Mouse (Mus musculus): ENCODE results near the gene Prep. TPM values are rescaled to one million over a fixed set of nuclear protein-coding genes. Genes with fewer than 3 reads are reported as not detected.

The Prep gene
- 1 to 10 TPM; 6.0 to 6.9 TPM for total RNA-seq (2021)
- long read RNA-seq, experiment 1, full-length matches to known transcripts = 29 of 33 reads
- long read RNA-seq, experiment 1, partial matches to known transcripts = 2 of 33 reads
- long read RNA-seq, experiment 1, other reads (novel, unspliced or antisense) = 2 of 33 reads
- long read RNA-seq, experiment 2, full-length matches to known transcripts = 24 of 28 reads
- long read RNA-seq, experiment 2, partial matches to known transcripts = 3 of 28 reads
- long read RNA-seq, experiment 2, other reads (novel, unspliced or antisense) = 1 of 28 reads

DNA sequence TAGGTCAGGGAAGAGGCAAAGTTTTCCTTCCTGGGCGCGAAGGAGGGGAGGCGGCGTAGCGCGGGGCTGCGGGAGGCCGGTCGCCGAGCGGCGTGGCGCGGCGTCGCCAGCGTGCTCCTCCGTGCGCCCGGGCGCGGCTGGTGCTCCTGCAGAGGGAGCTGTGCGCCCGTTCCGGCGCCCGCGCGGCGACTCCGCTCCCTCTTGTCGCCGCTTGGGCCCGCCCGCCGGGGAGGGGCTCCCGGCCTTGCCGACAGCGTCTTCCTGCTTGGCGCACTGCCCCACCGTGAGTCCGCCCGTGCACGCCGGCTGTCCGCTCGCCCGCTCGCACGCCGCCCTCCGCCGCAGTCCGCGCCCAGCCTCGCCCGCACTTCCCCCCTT lies at the start of gene Prep:
Gene Prep (plus strand): TSS at position 273 of the 378 bp plus-strand sequence.
- DNase-seq (ENCODE audit: low spot score) = peak; percentile 94

DNA sequence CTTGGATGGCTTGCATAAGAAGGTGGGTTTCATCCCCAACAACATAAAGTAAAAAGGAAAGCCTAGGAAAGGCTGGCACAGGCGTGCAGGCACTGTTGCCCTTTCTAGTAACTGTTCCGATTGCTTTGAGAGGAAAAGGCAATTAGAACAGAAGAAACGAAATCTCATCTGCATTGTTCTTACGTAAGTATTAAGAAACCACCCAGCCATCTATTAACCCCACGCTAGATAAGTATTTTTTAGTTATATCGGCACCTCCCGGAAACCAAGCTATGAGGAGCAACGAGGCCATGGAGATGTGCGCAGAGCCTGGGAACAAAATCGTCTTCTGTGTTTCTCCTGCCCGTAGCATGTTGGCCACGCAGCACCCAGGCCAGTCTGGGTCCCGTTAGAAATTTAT lies 49.7 kb upstream of the Prep start:
- DNase-seq (ENCODE audit: low spot score) = no peak

DNA sequence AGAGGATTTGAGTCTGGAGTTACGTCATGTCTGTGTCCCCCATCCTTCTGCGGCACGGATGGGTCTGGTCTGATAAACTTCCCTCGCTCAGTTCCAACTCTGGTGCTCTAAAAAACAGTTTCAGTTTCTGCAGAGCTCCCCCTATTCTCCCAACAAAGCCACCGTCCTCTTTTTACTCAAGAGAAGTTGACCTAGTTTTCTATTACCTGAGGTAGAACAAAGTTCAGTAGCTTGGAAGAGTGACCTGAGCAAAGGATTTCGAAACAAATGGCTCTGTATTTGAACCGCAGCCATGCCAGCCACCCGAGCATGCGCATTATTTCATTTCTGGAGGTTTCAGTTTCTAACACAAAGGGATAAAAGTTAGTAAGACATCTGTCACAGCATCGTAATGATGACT lies 49.2 kb upstream of the Prep start:
- no peak for DNase-seq (ENCODE audit: low spot score)

DNA sequence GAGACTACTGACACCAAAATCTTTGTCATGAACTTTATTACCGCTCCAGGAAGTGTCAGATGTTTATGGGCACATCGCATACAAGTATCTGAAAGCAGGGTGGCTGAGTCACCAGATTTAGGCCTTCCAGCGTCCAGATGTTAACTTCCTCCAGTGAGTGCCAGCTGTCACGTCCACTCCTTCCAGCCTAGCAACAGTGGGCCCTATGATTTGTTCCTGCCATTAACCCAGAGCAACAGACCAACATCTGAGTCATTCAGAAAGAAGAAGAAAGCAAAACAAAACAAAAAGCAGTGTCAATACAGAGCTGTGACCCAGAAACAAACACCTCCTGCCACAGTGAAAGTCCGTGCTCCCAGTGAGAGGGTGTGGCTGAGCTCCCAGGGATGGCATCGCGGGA lies 47.6 kb upstream of the Prep start:
- DNase-seq (ENCODE audit: low spot score) = no peak

DNA sequence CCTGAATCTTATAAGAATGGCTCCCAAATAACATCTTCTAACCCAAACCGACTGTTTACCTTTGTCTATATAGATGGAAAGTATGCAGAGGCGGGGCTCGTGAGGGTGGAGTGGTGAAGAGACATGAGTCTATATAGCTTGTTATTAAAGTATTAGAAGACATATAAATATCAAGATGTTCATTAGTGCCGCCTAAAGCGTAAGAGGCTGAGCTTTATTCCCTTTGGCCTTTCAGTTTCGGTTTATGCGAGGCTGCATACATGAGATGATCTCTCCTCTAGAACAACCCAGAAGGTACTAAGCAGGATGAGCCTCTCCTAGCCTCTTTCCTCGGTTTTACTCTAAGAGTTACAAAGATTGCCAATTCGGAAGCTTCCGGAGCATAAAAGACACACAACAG lies 47.2 kb upstream of the Prep start:
- DNase-seq (ENCODE audit: low spot score) = no peak

DNA sequence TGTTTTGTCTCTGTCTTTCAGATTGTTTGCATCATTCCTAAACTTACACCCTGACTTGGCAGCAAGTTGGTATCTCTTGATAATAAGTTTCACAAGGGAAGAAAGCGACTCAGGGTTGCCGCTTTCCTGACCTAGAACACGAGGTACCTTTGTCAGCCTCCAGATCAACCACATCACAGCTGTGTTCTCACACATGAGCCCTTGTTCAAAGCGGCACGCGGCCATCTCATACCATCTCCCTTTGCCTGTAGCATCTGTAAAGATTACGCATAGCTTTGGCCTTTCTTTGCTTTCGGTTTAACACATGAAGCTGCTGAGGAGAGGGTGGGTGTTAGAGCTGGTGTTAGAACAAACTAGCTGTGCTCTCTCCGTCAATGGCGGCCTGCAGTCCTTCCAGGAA lies 46.7 kb upstream of the Prep start:
- DNase-seq (ENCODE audit: low spot score) = no peak

DNA sequence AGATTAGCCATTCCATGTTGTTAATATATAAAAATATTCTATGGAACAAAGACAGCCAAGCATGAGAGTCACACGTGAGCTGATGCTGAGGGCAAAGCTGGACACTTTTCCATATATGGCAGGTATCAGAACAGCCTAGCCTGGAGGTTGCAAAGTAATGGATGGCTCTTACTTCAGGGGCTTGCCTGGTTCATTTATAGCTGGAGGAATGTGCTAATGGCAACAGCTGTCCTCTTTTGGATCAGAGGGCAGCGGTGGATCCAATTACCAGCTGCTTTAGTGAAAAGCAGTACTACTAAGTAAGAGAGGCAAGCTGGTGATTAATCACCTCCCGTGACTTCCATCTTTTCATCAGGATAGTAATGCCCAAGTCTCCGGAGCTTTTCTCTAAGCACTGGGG lies 41.8 kb upstream of the Prep start:
- no peak for DNase-seq (ENCODE audit: low spot score)

DNA sequence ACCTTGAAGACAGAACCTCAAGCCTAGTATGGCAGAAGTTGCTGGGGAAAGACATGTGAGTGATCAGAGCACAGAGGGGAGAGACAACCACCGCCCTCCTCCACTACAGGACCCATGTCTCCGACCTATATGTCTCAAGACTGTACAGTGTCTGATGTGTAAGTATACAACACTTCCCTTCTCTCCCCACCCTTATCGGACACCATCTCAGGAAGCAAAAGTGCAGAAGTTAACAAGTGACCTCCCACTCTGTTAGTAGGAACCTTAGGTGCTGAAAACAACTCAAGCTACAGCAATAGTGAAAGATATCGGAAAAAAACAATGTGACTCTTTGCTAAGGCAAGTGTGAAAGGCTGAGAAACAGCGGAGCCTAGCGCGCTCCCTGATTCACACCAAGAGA lies 40.1 kb upstream of the Prep start:
- DNase-seq (ENCODE audit: low spot score) = no peak

DNA sequence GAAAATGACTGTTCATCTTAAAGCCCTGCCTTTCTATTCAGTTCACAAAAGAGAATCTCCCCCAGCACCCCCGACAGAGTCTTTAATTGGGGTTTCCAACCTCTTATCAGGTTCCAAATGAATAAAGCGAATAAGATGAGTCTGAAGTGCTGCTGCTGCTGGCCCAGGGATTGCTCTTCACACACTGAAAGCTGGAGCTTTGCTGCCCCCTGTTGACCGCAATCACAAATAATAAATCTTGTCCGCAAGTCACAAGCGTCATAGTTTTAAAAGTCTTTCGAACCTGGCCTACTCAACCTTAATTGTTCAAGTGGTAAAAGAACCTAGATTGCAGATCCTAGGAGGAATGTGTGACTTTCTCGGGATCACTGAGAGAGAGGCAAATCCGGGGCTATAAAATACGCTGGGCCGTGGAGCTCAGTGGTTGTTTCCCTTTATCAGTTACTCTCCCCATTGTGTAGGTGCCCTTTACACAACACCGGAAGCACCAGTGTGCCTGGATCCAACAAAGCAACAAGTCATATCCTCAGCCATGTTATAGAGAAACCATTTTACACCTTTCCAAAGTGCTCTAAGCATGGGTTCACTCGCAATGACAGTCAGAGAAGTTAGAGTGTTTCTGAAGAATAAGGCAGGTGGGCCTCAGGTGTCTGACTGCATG lies 21.6 kb upstream of the Prep start:
- DNase-seq (ENCODE audit: low spot score) = peak; percentile 70

DNA sequence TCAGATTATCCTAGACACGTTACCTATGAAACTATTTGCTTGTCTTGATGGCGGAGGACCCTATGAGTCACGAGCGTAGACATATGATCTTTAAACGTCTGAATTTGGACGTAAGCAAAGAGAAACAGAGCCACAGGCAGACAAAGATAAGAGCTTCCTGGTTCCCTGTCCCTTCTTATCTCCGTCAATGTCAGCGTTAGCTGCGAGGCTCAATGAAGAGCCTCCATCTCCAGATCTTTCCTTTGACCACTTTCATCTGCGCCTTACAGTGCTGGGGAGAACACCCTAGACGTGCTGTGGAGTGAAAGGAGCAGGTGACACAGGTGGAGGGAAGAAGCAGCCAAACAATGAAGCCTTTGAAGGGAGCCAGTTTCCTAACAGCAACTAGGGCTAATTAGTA lies 18.8 kb upstream of the Prep start:
- no peak for DNase-seq (ENCODE audit: low spot score)

DNA sequence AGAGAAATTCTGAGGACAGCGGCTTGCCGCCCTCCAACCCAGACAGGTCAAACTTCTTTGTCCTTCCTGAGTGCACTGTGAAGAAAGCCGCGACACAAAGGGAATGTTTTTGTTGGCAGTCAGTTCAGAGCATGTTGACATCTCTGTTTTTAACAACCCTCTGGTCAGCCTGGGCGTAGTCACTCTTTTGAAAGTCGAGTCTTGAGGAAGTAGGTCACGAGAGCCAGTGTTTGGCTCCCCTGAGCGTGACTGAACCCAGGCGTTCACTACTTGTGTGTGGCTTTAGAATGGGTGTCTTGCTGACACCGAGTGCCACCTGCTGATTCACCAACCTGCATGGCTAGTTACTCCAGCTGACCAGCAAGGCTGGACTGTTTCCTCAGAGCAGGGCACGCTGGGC lies 18.4 kb upstream of the Prep start:
- DNase-seq (ENCODE audit: low spot score) = peak; percentile 16

DNA sequence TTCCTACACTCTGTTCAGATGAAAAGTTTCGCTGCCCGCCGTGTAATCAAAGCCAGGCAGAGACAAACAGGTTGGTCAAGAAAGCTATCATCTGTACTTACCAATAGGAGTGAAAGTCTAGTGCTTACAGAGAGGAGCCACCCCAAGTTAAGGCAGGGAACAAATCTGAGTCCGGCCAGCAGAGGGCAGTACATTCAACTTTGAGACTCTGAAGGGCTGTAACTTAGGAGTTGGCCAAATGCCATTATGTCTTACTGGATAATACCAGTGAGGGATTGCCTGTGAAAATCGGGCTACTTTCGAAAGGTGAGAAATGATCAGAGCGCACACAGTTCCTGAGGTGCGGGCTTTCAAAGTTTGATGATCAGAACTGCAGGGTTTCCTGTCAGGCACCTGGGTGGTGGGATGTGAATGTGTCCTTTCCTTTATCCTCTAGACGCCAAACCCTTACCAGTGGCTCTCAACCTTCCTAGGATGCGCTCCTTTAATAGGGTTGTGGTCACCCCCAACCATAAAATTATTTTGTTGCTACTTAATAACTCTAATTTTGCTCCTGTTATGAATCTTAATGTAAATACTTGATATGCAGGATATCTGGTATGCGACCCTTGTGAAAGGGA lies 15.8 kb upstream of the Prep start:
- peak; percentile 75 for DNase-seq (ENCODE audit: low spot score)

DNA sequence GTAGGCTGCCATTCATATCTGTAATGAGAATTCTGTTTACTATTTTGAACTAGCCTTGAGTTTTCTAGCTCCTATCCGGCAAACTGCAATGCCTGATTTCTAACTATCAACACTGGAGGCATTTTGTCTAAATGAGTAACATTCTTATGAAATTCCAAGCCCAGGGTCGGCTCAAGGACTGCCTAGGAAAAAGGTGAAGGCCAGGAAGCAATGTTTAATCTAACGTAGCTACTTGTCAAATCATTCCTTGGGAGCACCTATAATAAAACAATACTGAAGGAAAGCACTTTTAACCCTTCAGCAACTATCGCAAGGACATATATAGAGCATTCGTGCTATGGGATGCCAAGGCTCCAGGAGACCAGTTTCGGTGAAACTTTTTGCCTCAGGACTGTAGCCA lies 8.6 kb upstream of the Prep start:
- no peak for DNase-seq (ENCODE audit: low spot score)

DNA sequence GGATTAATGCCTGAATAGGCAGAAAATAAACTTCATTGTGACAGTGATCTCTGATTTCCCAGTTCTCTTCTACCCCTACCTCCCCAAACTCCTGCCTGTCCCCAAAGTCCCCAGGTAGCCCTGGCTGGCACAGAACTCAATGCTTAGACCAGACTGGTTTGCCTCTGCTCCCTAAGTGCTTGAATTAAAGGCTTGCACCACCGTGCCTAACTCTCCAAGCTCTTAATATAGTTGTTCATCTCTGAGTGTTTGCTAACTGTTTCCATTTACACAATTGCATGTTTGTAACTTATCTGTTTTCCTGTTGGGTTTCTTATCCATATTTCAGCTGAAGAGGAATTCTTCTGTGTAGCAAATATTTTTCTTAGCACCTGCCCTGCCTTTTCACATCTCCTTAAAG lies 6.2 kb upstream of the Prep start:
- no peak for DNase-seq (ENCODE audit: low spot score)

DNA sequence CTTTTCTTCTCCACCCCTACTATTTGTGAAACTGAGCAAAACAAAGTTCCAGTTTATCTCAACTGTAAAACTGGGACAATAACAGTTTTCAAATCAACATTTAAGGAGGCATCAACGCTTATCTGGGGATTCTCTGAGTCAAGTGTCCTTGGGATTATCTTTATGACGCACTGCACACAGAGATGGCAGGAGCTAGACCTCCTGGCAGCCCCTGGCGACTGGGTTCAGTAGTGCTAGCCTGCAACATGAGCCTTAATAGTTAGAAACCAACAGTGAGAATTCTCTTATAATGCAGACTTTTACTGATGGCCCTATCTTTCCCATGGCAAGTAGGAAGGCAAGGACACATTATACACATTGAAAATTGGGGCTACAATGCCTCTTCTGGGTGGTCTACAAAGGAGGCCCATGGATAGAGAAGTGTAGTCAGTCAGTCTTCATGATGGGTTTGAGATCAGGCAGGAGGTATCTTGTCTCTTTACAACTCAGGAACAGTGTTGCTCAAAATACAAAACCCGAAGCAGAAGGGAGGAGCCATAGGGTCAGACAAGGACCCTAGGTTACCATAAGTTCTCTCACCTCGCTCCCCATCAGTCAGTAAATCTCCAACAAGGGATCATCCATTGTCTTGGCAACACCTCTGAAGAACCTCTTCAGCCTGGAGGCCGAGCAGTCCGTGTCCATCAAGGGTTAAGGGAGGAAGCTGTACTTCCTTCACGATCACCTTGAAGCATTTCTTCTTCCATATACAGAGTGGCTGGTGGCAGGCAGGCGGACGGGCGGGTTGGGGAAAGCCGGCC lies 672 bp upstream of the Prep start:
- no peak for DNase-seq (ENCODE audit: low spot score)

DNA sequence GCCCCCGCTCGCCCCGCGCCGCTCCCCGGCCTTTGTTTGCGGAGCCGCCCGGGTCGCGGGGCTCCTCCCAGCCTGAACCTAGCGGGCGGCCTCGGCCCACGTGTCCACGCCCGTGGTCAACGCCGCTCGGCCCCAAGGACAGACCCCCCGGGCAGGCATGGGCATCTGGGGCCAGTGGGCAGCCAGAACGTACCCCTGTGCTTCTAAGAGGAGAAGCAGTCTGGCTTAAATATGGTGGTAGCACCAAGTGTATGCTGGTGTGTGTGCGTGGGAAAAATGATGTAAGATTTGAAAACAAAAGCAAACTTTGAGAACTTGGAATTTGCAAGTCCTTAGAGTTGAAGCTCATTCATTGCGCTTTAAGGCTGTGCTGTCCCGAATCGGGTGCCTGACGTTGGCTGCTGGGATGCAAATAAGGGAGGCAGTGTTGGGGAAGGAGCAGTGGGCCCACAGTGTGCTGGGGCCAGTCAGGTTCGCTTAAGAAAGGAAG lies 478 bp downstream of the Prep start:
- DNase-seq (ENCODE audit: low spot score) = no peak

DNA sequence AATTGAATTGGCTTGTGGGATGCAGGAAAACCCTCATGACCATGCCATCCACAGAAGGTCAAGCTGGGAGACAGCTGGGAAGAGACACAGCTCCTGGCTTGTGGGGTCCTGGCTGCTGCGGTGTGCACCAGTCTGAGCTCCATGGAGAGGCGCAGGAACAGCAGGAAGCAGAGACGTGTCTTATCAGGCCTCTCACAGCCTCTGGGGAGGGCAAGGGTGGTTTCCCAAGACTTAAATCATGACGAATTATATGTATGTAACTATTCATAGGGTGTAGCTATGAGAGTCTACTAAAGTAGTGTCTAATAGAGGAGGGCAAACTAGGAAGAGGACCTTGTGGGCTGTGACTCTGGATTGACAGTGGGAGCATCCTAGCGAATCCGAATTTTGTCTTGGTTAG lies 2.6 kb downstream of the Prep start:
- no peak for DNase-seq (ENCODE audit: low spot score)

DNA sequence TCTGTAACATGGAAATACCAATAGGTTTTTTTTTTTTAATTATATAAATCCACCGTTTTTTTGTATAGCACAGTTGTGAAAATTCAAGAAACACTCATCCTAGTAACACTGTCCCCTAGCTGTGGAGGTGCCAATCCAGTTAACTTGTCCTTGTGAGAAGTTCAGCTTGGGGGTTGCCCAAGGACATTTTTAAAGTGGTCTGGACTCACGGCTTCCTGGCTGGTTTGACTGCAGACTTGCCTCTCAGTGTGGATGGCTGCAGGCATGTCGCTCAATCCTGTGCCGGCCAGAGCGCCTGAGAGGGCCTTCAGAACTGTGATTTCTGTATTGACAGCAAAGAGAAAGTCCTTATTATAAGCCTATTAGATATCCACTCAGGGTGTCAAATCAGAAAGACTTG lies 3.4 kb downstream of the Prep start:
- no peak for DNase-seq (ENCODE audit: low spot score)

DNA sequence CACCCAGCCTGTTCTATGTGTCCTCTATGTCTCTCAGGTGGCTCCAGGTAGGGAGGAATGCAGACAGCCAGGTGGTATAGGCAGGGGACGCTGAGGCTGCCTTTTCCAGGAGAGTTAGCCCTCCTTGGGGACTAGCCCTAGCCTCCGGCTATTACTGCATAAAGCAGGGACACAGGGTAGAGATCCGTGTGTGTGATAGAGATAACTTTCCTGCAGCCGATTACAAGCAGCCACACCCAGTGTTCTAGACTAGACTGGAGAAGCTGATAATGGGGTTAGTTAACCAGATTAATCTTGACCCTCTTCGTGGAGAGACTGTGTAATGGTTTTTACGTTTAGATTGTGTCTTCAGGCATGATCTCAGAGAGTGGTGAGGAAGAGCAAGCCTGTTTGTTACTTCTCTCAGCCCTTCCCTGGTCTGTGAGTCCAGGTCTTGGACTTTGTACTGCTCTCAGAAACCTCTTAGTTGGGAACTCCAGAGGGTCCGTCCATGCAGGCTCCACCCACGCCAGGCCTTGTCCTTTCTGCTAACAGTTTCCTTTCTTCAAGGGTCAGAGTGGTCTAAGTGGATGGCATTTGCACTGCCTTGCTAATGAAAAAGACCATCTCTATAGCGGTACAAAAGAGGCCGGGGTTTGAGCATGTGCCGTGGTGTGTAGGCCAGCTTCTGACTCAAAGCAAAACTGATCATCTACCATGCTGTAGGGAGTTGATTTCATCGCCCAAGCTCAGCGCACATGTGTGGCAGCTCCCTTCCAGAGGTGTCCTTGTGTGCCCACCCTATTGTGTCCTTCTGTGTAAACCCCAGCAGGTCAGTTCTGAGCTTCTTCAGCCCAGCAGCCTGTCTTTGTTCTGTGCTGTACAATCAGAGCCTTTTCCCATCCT lies 4.2 kb downstream of the Prep start:
- DNase-seq (ENCODE audit: low spot score) = no peak

DNA sequence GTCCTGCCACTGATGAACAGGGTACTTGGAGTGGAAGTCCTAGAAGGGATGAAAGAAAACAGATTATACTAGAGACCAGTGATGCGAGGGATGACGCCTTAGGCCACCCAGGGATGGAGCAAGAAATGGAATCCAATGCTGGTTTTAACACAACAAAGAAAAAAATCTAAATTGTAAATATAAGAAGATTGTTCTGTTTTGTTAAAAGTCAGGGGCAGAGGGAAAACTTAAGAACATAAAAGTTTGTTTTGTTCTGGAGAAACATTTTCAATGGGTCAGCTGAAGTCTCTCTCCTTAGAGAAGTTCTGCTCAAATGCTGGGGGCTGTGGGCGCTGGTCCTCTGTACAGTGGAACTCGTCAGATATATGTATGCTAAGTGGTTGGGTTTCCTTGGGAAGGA lies 5.3 kb downstream of the Prep start:
- no peak for DNase-seq (ENCODE audit: low spot score)

DNA sequence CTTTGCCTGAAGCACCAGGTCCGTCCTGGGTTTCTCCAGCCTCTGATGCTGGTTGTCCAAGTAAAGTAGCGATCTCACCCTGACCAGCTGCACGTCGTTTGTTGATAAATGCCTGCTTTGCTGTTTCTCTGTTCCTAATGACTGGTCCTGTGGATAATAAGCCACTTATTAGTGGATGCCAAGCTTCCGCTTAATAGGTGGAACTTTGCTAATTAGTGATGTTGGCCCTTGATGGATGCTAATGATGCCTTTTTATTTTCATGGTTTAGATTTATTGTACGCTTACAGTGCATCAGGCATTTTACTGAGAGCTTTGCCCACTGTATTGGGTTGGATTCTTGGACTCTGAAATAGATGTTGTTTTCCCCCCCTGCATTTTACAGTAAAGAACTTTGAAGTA lies 7.5 kb downstream of the Prep start:
- DNase-seq (ENCODE audit: low spot score) = no peak

Measured in gastrocnemius, adult 18-20 months (tissue).